Mouse (Mus musculus) G1E (cell line): ENCODE measurements around the gene Gfral.

Experiments
- CTCF ChIP-seq: IDR thresholded peaks from 2 replicates; pipeline ENCODE4 v1.5.1; 2012; ENCODE audit warnings: low read depth, low read length, inconsistent platforms, mixed read lengths
- GATA1 ChIP-seq: IDR thresholded peaks from 2 replicates; pipeline ENCODE4 v1.6.1; 2012; ENCODE audit warnings: borderline replicate concordance, low read length, inconsistent platforms, mixed read lengths

DNA sequence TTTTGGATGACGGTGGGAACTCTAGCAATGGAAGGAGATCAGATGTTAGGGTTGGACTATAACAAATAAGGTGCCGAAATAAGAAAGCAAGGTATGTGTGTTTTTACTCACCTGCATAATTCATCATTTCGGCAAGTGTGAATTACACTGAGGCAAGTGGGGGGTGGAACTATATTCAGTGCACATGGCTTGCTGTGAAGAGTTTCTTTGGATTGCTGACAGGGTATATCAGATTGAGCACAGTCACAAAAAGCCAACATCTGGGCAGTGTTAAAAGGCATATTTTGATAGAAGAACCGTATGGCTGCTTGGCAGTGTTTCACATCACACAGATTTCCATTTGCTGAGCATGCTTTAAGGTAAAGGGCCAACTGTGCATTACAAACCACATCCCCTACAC, 16.5 kb downstream of the Gfral start:
- TF ChIP-seq CTCF (no peak), GATA1 (no peak)
